Mouse (Mus musculus): ENCODE results near the gene Styx. TPM values are rescaled to one million over a fixed set of nuclear protein-coding genes. Genes with fewer than 3 reads are reported as not detected.

Styx gene
- 12.5 and 24.7 TPM in 2 replicates for polyA plus RNA-seq (2012; rRNA removed)

GRCm38 (mm10) chr14:45350931-45351859, at the start of gene Styx:
TSS of gene Styx (plus strand) at chr14:45351093.

DNA sequence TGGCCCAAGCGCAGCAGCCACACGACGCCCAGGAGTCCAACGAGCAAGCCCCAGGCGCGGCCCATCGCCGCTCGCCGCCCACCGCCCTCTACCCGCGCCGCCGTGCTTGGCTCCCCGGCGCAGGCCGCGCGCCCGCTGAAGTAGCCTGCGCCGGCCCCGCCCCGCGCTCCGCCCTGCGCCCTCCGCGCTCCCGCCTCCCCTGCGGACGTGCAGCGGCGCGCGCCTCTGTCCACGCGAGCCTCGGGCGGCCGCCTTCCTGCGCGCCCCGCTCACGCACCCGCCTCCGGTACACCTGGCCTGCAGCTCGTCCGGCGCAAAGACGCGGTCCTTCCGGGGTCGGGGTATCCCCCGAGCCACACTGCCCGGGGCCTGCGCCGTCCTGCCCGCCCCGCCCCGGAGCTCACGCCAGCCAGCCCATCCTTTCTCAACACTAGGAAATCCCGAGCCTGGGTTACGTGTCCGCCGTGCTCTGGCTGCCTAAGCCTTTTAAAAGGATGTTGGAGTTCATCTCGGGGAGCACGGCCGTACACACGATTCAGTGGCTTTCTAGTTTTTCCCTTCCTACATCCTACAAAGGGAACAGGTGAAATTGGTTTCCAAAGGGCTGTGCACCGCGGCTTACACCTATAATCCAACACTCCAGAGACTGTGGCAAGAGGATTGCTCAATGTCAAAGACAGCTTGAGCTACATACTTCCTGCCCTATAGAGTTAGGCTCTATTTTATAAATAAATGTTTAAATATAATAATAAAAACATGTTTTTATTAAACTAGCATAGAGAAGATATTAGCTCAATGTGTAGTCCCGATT, 32.3 kb upstream of the Styx start, which contains the start of gene Ero1l:
TSS of gene Ero1l (minus strand) at position 346 of the 811 bp plus-strand sequence.

DNA sequence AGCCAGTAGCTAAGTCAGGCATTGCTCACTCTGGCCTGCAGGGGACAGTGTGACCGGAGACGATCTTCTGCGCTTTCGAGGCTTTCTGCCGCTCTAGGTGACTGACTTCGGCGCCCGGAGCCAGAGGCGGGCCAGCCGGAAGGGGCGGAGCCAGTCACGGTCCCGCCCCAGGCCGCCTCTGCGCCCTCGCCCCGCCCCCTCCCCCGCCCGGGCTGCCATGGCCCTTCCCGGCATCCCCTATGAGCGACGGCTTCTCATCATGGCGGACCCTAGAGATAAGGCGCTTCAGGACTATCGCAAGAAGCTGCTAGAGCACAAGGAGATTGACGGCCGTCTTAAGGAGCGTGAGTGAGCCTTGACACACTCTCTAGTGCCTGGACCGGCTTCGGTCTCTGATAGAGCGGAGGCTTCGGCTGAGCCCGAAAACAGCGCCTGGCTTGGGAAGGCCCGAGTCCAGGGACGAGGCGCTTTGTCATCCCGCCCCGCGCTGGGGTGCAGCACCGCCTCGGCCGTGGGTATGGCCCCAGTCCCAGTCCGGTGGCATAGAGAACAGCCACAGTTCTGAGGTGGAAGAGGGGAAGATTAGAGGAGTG, 21.2 kb upstream of the Styx start, which contains the start of gene Psmc6:
TSS of gene Psmc6 (plus strand) at position 200 of the 593 bp plus-strand sequence.

DNA sequence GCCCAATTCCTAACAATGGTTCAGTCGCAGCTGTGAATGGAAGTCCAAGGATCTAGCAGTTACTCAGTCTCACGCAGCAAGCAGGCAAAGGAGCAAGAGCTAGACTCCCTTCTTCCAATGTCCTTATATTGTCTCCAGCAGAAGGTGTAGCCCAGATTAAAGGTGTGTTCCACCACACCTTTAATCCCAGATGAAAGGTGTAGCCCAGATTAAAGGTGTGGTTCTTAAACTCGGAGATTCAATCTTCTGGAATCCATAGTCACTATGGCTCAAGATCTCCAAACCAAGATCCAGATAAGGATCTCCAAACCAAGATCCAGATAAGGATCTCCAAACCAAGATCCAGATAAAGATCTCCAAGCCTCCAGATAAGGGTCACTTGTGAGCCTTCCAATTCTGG, 53.9 kb downstream of the Styx start, which contains the start of gene Gnpnat1:
TSS of gene Gnpnat1 (minus strand) at position 101 of the 400 bp plus-strand sequence.

Other genes starting within 250 kb of the Styx start
- 10.3 and 13.5 TPM in 2 replicates for gene Gpr137c, start 131.4 kb upstream of the Styx start, polyA plus RNA-seq (2012; rRNA removed)
- 13.7 and 16.0 TPM in 2 replicates for gene Txndc16, start 130.8 kb upstream of the Styx start, polyA plus RNA-seq (2012; rRNA removed)
- 15.9 and 23.1 TPM in 2 replicates for gene Ero1l, start 32.3 kb upstream of the Styx start, polyA plus RNA-seq (2012; rRNA removed)
- gene Psmc6, start 21.3 kb upstream of the Styx start, polyA plus RNA-seq (2012; rRNA removed), result 173 and 205 TPM in 2 replicates
- gene Gnpnat1, start 53.8 kb downstream of the Styx start, polyA plus RNA-seq (2012; rRNA removed), result 18.7 and 21.1 TPM in 2 replicates
- 71.3 and 76.5 TPM in 2 replicates for gene Fermt2, start 179.0 kb downstream of the Styx start, polyA plus RNA-seq (2012; rRNA removed)

Measured in central nervous system, embryonic 11.5 days (tissue).